Mouse (Mus musculus): ENCODE results near the gene Scly.

DNA sequence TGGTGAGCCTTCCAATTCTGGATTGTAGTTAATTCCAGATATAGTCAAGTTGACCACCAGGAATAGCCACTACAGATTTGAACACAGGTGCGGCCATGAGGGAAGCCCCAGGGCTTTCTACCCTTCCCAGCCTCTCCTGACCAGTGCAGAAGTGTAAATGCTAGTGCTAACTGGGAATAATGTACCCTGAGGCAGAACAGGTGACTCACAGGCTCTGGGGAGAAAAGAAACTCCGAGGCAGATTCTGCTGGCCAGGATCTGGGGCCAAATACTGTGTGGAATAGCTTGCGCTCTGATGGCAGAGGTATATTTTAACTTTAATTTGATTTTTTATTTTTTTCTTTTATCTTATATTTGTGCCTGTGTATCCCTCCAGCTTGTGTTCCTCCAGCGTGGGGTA, 6.5 kb downstream of the Scly start:
- no peak for TF ChIP-seq TAL1 (IDR thresholded peaks at IDR 0.05; ENCODE audit: low read length)
- TF ChIP-seq GATA1 (IDR thresholded peaks at IDR 0.05; ENCODE audit: low read length), result no peak

All from erythroblast, embryonic 14.5 days (primary cell).